Mouse (Mus musculus) lung, postnatal 4 days (tissue): ENCODE data around the gene Nkx6-2.

Source experiments
- DNase-seq, 2 experiments: peaks; one replicate each; pipeline ENCODE4 v3.0.0; 2021

Nkx6-2 gene

DNA sequence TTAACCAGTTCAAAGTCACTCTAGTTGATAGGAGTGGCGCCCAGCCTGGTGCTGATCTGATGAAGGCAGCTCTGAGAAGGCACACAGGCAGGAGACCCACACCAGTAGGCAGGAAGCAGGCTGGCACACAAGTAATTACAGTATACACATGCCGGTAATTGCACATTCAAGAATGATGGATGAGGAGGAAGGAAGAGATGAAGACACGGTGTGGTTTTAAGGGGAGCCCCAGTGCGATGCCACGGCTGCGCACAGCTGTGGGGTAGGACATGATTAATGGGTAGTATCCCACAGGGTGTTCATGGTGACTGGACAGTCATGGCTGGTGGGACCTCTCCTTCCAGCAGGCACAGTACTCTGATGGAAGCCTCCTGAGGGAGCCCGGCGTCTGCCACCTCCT lies 16.1 kb downstream of the Nkx6-2 start:
- no peak for DNase-seq

DNA sequence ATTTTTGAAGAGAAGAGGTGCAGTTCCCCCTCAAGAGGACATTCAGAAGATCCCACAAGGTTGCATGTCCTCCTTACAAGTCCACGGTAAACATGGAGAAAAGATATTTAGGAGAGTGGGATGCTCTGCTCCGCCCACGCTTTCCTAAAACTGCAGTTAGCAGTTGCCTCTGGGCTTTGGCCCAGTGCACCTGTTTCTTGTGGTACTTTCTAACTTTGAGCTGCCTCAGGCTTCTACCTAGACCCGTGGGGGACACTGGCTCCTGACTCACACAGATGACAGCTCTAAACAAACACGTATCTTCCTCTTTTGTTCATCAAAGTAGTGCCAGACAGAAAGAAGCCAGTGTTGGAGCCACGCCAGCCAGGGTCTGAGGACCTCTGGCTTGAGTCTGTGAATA lies 16.6 kb downstream of the Nkx6-2 start:
- DNase-seq: no peak

- no peak for DNase-seq
Measured at GRCm38 (mm10) chr7:139564161-139564560, 18.4 kb downstream of the Nkx6-2 start.

DNA sequence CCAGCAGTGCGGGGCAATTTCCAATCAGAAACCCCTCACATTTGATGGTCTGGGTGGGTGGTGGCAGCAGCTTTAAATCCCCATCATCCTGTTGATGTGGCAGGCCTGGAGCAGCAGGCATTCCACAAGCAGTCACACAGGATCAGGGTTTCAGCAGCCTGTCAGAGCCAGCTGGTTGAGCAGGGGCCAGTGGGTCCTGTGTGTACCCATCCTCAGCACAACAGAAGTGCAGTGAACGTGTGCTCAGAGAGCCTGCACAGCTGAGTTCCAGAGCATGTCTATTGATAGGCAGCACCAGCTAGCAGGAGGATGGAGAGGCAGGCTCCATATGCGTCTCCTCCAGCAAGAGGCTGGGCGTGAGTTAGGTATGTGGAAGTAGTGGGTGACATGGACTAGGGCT lies 19.2 kb downstream of the Nkx6-2 start:
- no peak for DNase-seq

GRCm38 (mm10) chr7:139559659-139560058 lies 22.9 kb downstream of the Nkx6-2 start:
- DNase-seq: no peak

GRCm38 (mm10) chr7:139556746-139557526 lies 25.7 kb downstream of the Nkx6-2 start:
- no peak for DNase-seq

- no peak for DNase-seq
Measured at GRCm38 (mm10) chr7:139556331-139556730, 26.3 kb downstream of the Nkx6-2 start.

- DNase-seq: no peak
Measured at GRCm38 (mm10) chr7:139551519-139551918, 31.1 kb downstream of the Nkx6-2 start.

DNA sequence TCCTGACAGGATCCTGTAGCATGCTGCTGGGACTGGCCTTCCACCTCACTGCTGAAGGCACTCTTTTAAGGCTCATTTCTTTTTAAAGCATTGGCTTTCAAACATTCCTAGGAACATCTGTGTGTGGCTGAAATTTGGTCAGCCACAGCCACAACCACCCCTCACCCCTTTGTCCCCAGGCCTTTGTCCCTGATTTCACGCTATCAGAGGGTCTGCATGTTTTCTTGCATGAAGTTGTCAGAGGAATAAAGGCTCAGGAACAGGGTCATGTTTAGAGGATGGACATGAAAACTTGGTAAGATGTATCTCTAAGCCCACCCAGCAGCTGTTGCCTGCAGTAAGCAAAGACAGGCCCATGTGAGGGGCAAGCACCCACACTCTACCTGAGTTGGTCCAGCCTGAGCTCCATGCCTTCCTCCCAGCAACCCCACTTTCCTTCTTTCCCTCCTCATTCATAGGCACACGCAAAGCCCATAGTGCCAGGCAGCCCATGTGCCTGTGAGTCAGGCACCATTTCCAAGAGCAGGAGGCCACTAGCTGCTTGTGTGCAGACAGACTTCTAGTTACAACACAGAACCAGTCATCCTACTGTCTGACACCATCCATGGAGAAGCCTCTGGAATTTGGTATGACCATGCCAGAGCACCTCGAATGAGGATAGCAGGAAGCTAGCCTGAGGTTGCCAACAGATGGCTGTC lies 32.4 kb downstream of the Nkx6-2 start:
- DNase-seq: no peak

DNA sequence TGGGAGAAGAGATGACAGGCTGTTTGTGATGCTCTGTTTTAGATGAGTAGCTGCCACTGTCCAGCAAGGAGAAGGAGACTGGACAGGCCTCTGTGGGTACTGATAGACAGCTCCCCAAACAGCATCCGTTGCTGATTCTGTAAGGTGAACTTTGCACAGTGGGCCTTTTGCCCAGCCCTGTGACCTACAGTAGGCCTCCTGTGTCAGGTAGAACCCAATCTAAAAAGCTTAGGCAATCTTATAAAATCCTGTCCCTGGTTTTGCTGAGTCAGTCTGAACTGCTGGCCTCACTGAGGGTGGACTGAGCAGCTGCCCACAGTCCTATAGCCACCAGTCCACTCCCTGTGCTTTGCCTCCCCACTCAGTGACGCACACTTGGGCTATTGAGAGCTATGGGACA lies 35.3 kb downstream of the Nkx6-2 start:
- DNase-seq: no peak

DNA sequence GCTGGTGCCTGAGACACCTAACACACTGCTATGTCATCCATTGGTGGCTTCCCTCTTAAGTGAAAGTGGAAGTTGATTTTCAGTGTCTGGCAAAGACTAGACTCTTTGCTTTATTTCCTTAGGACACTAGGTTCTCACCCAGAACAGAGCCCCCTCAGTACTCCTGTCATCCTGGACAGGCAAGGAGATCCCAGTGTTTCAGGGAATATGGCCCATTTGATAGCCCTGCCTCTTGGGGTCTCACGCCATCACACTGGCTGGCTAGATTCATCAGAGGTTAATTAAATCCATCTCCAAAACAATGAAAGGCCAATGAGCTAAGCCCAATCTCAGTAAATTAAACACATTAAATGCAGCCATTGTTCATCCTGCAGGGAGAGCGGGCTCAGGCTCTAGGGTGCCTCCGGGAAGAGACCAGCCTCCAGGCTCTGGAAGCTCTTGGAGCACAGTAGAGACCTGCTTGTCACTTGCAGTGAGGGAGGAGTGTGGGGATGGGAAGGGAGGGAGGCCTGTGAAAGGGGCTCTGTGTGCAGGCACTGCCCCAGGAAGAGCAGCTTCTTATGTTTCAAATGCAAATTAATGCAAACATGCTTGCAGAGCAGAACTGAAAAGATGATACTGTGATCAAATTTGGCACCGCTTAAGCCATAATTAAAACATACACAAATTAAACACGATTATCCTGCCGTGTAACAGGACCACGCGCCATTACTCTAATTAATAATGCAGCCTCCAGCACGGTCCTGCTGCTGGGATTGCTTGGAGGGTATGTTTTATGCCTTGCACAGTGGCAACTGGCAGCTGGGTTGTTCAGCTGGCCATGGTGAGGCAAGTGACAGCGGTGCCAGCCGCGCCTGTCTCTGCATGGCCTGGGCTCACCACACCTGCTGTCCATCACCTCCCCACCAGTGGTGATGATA lies 37.6 kb downstream of the Nkx6-2 start:
- no peak for DNase-seq

DNA sequence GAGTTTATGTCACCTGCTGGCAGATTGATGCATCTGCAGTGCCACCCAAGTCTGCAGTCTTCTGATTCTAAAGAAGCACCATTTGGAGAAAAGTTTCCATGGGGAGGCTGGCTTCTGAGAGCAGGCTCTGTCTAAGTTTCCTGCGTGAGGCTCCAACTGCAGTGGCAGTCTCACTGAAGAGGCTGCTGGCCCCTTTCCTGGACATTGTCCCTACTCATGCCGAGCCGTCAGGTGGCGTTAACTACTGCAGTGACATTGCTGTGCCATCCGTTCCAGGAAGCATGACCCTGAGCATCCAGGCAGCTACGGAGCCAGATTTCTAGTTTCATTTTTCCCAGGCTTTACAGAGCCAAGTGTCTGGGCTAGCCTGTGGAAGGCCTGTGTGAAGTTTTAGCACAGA lies 41.2 kb downstream of the Nkx6-2 start:
- no peak for DNase-seq

GRCm38 (mm10) chr7:139540601-139541000 lies 42.0 kb downstream of the Nkx6-2 start:
- DNase-seq: no peak

GRCm38 (mm10) chr7:139538541-139538940 lies 44.1 kb downstream of the Nkx6-2 start:
- DNase-seq: peak; percentile 42 to 73

GRCm38 (mm10) chr7:139537831-139538230 lies 44.8 kb downstream of the Nkx6-2 start:
- no peak for DNase-seq

- DNase-seq: no peak
Measured at GRCm38 (mm10) chr7:139536831-139537230, 45.8 kb downstream of the Nkx6-2 start.

GRCm38 (mm10) chr7:139536331-139536730 lies 46.3 kb downstream of the Nkx6-2 start:
- no peak for DNase-seq

DNA sequence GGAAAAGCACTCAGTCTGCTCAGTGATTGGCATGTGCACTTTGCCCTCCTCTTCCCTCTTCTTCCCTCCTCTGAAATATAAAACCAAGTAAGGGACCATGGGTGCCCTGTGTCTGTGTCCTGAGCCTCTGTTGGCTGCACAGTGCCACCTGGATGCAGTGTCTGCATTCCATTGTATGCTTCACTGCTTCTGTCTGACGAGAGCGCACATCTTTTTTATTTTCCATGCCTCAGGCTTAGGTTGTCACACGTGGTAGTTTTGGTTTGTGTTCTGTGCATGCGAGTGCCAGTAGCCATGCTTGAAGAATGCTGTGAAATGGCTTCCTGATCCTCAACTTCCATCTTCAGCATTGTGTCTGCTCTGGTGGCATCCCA lies 51.2 kb downstream of the Nkx6-2 start:
- no peak for DNase-seq

DNA sequence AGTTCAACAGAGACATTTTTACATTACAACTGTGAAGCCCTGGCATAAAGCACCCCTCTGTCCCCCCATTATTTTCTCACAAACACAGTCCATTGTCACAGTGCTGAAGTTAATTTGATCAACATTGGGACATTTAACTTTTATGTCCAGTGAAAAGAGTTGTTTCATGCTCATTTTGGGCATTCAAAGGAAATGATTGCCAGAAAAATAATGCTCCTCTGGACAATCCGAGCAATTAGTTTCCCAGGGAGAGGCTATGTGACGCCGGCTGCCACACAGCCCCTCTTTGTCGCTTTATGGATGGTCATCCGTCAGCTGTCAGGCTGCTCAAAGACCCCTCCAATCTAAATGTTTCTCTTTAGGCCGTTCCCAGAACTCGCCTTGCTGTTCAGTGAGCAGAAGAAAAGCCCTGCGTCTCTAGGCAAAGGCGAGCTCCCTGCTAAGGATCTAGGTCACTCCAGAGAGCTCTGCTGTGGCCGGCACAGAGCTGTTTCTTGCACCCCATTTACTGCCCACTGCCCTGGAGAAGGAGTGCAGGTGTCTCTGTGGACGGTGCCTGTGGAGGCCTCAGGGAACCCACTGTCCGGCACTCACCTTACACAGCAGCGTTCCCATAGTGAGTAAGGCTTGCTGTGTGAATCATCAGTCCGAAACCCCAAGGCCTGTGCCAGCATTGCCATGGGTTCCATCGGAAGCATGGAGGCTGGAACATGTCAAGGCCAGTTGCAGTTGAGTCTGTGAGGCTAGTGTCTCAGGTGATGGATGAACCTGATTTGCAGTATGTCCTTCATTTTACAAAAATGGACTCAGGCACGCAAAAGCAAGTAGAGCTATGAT lies 51.8 kb downstream of the Nkx6-2 start:
- no peak for DNase-seq
